Mouse (Mus musculus) ZHBTc4 (cell line): ENCODE data around the gene Olfr221.

ENCODE experiments used
- DNase-seq: peaks from one replicate; pipeline ENCODE4 v3.0.0-alpha.2; 2011; ENCODE audit warnings: low read depth, low spot score

Olfr221 gene

DNA sequence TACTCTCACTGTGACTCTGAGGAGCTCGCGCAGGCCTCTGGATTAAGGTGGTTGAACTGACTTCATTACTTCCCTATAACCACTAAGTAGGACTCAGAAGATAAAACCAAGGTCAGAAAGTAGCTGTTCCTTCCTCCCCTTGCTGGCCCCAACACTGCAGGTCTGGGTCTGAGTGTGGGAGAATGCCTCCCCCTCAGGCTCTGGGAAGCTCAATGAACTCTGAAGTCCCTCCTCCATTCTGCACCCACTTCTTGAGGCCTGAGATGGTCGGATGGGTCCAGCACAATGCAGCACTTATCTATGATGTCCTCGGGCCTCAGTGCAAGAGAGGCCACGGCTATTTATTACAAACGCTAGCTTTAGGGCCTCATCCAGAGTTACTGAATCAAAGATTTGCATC, 36.6 kb downstream of the Olfr221 start:
- DNase-seq, result no peak

DNA sequence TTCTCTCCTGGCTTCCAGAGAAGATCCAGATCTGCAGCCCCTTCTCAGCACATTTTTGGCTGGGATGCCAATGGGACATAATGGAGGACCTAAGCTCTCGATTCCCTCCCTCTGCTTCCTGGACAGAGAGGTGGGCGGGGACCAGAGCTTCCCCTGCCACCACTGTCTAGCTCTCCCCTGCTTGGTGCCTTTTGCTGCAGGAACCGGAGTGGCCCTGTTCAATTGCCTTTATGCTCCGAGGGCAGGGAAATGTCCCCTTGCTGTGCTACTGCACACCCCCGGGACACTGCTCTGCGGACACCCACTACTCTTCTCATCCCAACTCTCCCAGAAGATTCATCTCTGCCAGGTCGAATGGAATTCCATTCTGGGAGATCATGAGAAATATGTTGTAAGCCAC, 37.1 kb downstream of the Olfr221 start:
- DNase-seq, result no peak

DNA sequence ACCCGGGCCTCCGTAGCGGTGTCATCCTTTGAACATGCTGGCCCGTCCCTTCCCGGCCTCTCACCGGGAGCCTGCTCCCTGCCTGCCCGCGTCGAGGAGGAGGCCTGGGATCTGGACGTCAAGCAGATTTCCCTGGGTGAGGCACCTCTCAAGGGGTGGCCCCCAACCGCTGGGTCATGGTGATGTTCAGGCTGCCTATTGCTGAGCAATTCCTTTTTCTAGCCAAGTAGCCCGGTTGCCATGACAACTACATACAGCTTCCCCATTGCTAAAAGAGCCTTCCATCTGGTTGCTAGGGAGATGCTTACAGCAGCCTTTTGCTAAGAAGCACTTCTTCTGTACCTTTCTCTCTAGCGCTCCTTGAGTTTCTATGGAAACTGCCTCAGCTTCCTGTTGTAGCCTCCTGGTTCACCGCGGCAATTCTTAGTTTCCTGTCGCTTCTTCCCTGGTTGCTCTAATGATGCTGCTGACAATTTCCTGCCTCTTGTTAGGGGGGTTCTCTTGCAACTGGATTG, 38.2 kb downstream of the Olfr221 start:
- DNase-seq, result peak; percentile 63

DNA sequence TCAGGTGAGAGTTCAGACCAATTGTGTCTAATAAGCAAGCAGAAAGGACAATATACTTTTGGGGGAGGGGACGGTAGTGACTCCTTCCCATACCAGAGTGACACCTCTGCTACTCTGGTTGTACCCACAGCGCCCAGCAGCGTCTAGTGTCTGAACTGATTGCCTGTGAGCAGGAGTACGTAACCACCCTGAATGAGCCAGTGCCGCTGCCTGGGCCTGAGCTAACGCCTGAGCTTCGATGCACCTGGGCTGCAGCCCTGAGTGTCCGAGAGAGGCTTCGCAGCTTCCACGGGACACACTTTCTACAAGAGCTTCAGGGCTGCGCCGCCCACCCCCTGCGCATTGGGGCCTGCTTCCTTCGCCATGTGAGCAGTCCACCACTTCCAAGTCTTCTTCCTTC, 44.8 kb downstream of the Olfr221 start:
- peak; percentile 58 for DNase-seq

DNA sequence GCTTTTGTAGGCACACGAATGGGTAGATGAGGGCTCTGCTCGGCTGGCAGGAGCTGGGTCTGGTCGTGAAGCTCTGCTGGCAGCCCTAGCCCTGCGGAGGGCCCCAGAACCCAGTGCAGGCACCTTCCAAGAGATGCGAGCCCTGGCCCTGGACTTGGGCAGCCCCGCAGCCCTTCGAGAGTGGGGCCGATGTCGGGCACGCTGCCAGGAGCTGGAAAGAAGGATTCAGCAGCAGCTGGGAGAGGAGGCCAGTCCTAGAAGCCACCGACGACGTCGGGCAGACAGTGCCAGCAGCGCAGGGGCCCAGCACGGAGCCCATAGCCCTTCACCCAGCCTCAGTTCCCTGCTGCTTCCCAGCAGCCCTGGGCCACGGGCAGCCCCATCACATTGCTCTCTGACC, 45.4 kb downstream of the Olfr221 start:
- DNase-seq, result no peak

DNA sequence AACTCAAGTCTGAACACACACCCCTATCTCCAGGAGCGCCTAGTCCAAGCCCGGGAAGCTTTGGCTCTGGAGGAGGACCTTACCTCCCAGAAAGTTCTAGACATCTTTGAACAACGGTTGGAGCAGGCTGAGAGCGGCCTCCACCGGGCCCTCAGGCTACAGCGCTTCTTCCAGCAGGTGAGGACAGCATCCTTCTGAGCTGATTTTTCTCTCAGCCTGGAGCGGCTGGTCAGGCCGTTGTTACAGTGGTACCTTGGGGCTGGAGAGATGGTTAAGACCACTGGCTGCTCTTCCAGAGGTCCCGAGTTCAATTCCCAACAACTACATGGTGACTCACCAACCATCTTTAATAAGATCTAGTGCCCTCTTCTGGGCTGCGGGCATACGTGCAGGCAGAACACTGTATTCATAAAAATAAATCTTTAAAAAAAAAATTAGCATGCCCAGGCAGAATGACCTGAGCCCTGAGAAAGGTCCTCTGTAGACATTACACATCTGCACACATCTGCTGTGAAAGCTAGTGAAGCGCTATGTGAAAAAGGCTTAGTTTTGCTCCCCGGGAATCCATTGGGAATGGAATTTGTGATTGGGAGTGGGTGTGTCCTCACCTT, 45.9 kb downstream of the Olfr221 start:
- DNase-seq, result no peak

DNA sequence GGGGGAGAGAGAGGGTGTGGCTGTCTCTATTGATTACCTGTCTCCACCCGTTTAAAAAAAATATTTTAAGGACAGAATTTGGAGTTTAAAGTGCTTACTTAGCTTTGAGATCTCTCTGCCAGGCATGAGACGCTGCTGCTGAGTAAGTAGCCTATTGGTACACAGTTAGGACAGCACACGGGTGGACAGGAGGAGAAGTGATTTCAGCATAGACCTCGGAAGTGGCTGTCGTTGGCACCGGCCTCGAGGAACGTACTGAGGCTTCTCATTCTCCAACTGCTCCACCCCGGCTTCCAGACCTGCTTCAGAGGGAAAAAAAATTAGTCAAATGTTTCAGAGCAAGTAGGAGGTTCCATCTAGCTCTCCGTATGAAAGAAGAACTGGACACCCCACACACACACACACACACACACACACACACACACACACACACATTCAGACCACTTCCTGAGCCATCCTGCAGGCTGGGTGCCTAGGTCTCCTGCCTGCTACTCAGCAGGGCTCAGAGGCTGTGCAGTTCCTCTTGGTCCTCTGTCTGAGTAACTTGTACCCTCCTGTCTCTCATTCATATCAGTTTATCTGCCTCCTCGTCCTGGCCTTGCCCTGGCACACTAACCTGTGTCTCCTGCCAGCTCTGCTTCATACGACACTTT, 46.9 kb downstream of the Olfr221 start:
- DNase-seq, result no peak

DNA sequence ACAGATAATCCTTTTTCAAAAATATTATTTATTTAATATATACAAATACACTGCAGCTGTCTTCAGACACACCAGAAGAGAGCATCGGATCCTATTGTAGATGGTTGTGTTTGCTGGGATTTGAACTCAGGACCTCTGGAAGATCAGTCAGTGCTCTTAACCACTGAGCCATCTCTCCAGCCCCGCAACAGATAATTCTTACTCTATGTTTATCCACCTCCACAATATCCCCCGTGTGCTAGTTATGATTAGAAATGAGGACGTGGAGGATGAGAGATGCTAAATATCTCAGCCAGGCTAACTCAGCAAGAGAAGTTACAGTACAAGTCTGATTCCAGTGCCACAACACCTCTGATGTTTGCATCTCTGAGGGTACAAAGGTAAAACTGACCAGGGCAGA, 47.8 kb downstream of the Olfr221 start:
- no peak for DNase-seq

DNA sequence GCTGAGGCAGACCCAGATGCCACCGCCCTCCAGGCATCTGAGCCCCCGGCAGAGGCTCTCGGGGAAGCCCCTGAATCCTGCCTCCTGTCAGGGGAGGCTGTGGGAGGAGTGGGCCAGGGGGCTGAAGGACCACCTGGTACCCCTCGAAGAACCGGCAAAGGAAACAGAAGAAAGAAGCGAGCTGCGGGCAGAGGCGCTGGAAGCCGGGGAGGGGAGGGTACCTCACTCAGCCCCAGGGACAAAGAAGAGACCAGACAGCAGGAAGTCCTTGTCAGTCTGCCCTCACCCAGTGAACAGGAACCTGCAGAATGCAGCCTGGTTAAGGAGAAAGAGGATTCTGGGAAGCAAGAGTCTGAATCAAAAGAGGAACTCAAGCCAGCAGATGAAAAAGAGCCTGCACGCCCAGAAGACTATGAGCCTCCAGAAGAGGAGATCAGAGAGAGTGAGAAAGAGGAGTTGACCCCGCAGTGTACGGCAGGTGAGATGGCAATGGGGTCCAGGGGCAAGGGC, 52.7 kb downstream of the Olfr221 start:
- peak; percentile 17 for DNase-seq

DNA sequence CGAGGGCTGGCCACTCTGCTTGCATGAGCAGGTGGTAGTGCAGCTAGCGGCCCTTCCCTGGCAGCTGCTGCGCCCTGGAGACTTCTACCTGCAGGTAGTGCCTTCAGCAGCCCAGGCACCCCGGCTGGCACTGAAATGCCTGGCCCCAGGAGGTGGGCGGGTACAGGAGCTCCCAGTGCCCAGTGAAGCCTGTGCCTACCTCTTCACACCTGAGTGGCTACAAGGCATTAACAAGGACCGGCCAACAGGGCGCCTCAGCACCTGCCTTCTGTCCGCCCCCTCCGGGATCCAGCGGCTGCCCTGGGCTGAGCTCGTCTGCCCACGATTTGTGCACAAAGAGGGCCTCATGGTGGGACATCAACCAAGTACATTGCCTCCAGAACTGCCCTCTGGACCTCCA, 53.5 kb downstream of the Olfr221 start:
- peak; percentile 17 for DNase-seq

DNA sequence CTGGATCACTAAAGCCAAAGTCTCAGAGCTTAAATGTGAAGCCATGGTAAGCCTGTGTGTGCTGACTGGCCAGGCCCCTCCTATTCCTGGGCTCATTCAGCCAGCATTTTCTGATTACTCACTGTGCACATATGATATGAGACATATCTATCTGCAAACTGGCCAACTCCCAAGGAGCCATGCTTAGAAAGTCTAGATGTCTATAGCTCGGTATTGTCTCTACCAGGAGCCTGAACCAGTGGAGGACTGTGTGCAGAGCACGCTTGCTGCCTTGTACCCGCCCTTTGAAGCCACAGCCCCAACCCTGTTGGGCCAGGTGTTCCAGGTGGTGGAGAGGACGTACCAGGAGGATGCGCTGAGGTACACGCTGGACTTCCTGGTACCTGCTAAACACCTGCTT, 55.1 kb downstream of the Olfr221 start:
- no peak for DNase-seq

DNA sequence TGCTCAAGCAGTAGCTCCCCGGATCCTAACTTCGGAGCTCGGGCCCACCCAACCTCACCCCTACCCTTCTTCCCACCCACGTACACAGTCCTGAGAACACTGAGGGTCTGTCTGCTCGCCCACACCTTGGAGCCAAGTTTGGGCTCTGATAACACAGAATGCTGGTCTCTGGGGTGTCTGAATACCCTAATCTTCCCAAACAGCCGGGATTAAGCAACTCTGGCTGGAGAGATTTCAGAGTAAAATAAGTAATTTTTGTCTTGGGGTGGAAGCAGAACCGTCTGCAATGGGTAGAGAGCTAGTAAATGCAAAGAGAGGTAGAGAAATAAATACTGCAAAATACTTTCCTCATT, 56.1 kb downstream of the Olfr221 start:
- DNase-seq, result no peak

DNA sequence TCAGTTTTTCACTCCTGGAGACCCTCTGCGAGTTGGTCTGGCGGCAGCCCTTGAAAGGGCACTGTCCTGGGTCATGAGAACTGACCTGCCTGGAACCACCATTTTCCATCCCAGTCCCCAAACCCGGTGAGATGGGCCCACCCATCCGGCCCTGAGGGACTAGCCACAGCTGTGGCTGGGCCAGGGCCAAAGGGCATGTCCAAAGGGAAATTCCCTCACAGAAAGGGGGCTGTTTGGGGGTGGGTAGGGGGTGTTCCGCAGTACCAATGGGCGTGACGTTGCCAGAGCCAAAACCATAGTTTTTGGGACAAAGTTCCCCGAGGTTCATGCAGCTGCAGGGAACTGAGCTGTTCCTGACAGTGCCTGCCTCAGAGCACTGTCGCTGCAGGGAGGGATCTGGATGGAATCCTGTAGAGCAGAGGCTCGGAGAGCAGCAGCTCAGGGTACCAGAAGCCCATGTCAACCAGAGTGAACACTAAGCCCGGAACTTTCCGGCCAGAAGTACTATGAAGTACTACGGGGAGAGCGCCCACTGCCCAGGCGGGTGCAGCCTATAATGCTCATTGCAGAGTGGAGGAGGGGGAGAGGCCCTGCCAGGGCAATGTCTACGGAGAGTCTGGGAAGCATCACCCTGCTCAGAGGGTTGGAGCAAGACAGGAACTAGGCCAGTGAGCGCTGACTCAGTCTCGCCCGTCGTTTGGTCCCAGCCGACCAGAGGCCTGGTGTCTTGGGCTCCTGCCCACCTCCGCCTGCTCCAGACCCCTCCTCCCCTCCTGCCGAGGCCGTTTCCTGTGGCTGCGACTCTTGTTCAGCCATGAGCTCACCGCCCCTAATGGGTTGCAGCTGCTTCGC, 56.7 kb downstream of the Olfr221 start:
- peak; percentile 45 for DNase-seq

DNA sequence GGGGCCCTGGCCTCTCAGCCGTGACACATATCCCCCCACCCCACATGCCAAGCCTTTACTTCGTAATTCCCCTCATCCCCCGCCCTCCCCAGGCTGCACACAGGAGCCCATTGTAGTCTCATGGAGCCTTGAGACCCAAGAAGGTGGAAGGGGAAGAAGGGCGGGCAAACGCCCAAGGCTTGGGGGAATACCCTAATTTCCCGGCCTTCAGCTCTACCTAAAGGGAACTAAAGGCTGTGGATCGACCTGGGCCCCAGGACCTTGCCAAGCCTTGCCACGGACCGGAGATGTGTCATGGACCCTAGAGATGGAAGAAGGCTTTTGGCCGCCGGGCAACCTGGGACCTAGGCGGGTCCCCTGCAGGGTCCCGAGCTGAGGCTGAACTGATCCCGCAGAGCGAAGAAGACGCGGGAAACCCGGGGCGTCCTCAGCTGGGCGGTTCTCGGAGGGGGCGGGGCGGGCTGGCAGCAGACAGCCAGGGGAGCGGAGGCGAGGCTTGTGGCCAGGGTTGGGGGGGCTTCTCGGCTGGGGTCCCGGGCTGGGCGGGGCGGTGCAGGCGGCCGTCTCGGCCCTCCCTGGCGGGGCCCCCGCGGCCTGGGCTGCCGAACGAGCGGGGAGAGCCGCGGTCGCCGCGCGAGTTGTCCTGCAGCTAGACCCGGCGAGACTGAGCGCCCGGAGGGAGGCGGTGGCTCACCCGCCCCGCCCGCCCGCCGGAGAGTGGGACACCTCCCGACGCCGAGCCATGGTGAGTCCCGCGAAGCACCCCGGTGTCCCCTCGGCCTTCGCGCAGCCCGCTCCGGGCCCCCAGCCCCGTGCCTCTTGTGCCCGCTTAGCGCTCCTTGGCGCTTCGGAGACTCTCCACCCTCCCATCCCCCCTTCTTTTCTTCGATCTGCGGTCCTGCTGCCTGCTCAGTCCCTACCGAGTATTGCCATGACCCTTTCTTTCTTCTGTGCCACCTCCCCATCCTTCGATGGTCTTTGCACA, 57.7 kb downstream of the Olfr221 start, which contains the start of gene Arhgef40:
Gene Arhgef40 (plus strand): TSS at position 473 of the 985 bp plus-strand sequence.
- peak; percentile 62 for DNase-seq
